ENCODE assay signal across 28 mouse cellular contexts in genomic region chr19:40386916-40387315, GRCm38 (mm10).
"Had no signal": no experiment of that assay in that cellular context is flagged by ENCODE, and none has a peak within 500 bp of the region (broad histone marks: within the 10 kb centered on the region; RNA-seq: fewer than 3 reads in every experiment).

No protein-coding gene starts in this region.

- H3K36me3 ChIP-seq: embryonic facial prominence, embryonic 10.5 days; embryonic facial prominence, embryonic 12.5 days; embryonic facial prominence, embryonic 13.5 days; embryonic facial prominence, embryonic 15.5 days; forebrain, embryonic 10.5 days; forebrain, embryonic 12.5 days had no signal

- H3K27me3 ChIP-seq: embryonic facial prominence, embryonic 12.5 days; embryonic facial prominence, embryonic 13.5 days; embryonic facial prominence, embryonic 15.5 days; forebrain, embryonic 12.5 days; forebrain, embryonic 13.5 days; forebrain, embryonic 15.5 days had no signal

- H3K4me3 ChIP-seq: embryonic facial prominence, embryonic 10.5 days; embryonic facial prominence, embryonic 12.5 days; embryonic facial prominence, embryonic 13.5 days; embryonic facial prominence, embryonic 15.5 days; erythroblast, embryonic 14.5 days; forebrain, embryonic 10.5 days; forebrain, embryonic 12.5 days; forebrain, embryonic 13.5 days; forebrain, embryonic 15.5 days; gastrocnemius, adult 2 months; heart, adult 2 months; heart, embryonic 10.5 days had no signal

- H3K4me2 ChIP-seq: embryonic facial prominence, embryonic 12.5 days; embryonic facial prominence, embryonic 13.5 days; embryonic facial prominence, embryonic 15.5 days; forebrain, embryonic 12.5 days; forebrain, embryonic 13.5 days; forebrain, embryonic 15.5 days had no signal

- H3K4me1 ChIP-seq: embryonic facial prominence, embryonic 10.5 days; embryonic facial prominence, embryonic 12.5 days; embryonic facial prominence, embryonic 13.5 days; forebrain, embryonic 12.5 days; forebrain, embryonic 13.5 days had no signal

- H3K9me3 ChIP-seq: embryonic facial prominence, embryonic 10.5 days; embryonic facial prominence, embryonic 12.5 days; embryonic facial prominence, embryonic 13.5 days; embryonic facial prominence, embryonic 15.5 days; forebrain, embryonic 10.5 days; forebrain, embryonic 12.5 days; forebrain, embryonic 13.5 days; forebrain, embryonic 15.5 days; heart, embryonic 10.5 days had no signal

- DNase-seq: cerebellum, adult 8-10 months; cerebellum, adult 9-10 months; cerebellum, adult 9-11 months; cerebellum, postnatal 14 days; cerebellum, postnatal 25 days; cerebellum, postnatal 36 days; embryo, embryonic 11 days; forebrain, postnatal 0 days; gastrocnemius, adult 2 months; gastrocnemius, postnatal 10 days; gastrocnemius, postnatal 14 days; gastrocnemius, postnatal 25 days; gastrocnemius, postnatal 36 days; heart, adult 11 months; heart, adult 18-20 months; heart, adult 2 months had no signal

- ATAC-seq: forebrain, embryonic 13.5 days; forebrain, embryonic 14.5 days; forebrain, embryonic 15.5 days; forebrain, embryonic 16.5 days; forebrain, postnatal 0 days had no signal

- H3K27ac ChIP-seq: embryonic facial prominence, embryonic 10.5 days; embryonic facial prominence, embryonic 12.5 days; embryonic facial prominence, embryonic 13.5 days; embryonic facial prominence, embryonic 15.5 days; forebrain, embryonic 10.5 days; forebrain, embryonic 12.5 days; forebrain, embryonic 13.5 days; forebrain, embryonic 15.5 days; gastrocnemius, adult 2 months; heart, adult 2 months; heart, embryonic 10.5 days had no signal

- H3K9ac ChIP-seq: embryonic facial prominence, embryonic 12.5 days; embryonic facial prominence, embryonic 13.5 days; embryonic facial prominence, embryonic 15.5 days; forebrain, embryonic 12.5 days; forebrain, embryonic 13.5 days; forebrain, embryonic 15.5 days; forebrain, postnatal 0 days had no signal
